Mouse (Mus musculus) lung, embryonic 16.5 days (tissue): ENCODE results near the gene Rab10. TPM values are rescaled to one million over a fixed set of nuclear protein-coding genes. Genes with fewer than 3 reads are reported as not detected.

Experiments used
- ATAC-seq: fragments of 200-750 bp; cut with Nextera tagmentation; 2 replicates; pipeline ENCODE4 v1.8.0; 2017; ENCODE audit warnings: low read depth, mild to moderate bottlenecking, moderate library complexity
- H3K27ac ChIP-seq: fragments of 300-500 bp; sonication (generic); 2 replicates; pipeline ENCODE4 v1.5.1; 2014; ENCODE audit warnings: mild to moderate bottlenecking, control low read depth, low read length
- H3K27me3 ChIP-seq: fragments of 300-500 bp; sonication (generic); 2 replicates; pipeline ENCODE4 v1.6.1; 2014; ENCODE audit warnings: low read depth, low read length, mixed read lengths; ENCODE audit not compliant: control insufficient read depth, insufficient read depth
- H3K36me3 ChIP-seq: fragments of 300-500 bp; sonication (generic); 2 replicates; pipeline ENCODE4 v1.6.1; 2014; ENCODE audit warnings: low read length; ENCODE audit not compliant: control insufficient read depth, insufficient read depth
- H3K4me1 ChIP-seq: fragments of 300-500 bp; sonication (generic); replicated peaks from 2 replicates; pipeline ENCODE4 v1.6.1; 2014; ENCODE audit warnings: low read length, mixed read lengths; ENCODE audit not compliant: control insufficient read depth, insufficient read depth
- H3K4me2 ChIP-seq: fragments of 300-500 bp; sonication (generic); 2 replicates; pipeline ENCODE4 v1.6.1; 2014; ENCODE audit warnings: low read depth, low read length, control low read depth
- H3K4me3 ChIP-seq: fragments of 300-500 bp; sonication (generic); 2 replicates; pipeline ENCODE4 v1.5.1; 2014; ENCODE audit warnings: mild to moderate bottlenecking, low read length, control low read depth
- H3K9ac ChIP-seq: fragments of 300-500 bp; sonication (generic); 2 replicates; pipeline ENCODE4 v1.6.1; 2014; ENCODE audit warnings: low read length, control low read depth
- H3K9me3 ChIP-seq: fragments of 300-500 bp; sonication (generic); 2 replicates; pipeline ENCODE4 v1.6.1; 2016; ENCODE audit warnings: low read length; ENCODE audit not compliant: control insufficient read depth
- WGBS: fragments of 180-500 bp; shearing (Covaris S2); extraction: QIAGEN DNeasy Blood & Tissue Kit; methylation state at CpG from one replicate; pipeline ENCODE4 v1.1.7; 2014; 5-methylcytosine and 5-hydroxymethylcytosine counted together
- polyA plus RNA-seq: library from polyadenylated mRNA; unstranded; fragments of >200 nt; fragmentation: Nextera tagmentation; extraction: Ambion mirVana; gene quantifications from 2 replicates; pipeline ENCODE4 v1.2.1, GENCODE M21; 2015

The Rab10 gene
- polyA plus RNA-seq, 1 experiment from 2014 or later = 66.1 TPM

DNA sequence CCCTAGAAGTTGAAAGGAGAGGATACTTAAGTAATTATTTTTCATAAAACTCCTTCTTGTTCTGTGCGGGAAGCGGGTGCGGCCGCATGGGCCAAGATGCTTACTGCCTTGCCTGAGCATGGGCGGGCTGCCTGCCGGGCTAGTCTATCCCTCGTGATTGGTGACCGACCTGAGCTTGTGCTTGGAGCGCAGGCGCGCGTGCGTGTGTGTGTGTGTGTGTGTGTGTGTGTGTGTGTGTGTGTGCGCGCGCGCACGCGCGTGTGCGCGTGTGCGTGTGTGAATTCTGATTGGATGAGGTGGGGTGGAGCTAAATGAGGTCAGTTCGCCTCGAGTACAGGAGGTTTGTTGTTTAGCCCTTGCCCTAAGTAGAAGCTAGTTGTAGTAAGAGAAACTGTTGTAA lies 48.2 kb downstream of the Rab10 start:
- H3K27me3 ChIP-seq = no peaks in the 10 kb centered on the region
- no peaks in the 10 kb centered on the region for H3K9me3 ChIP-seq
- ATAC-seq = no peak
- 94% methylated on average over 25 of the region's 25 CpGs for WGBS
- H3K36me3 ChIP-seq = no peaks in the 10 kb centered on the region
- H3K9ac ChIP-seq = no peak overlapping the region
- no peak overlapping the region for H3K4me3 ChIP-seq
- no peak overlapping the region for H3K27ac ChIP-seq
- H3K4me2 ChIP-seq = no peak overlapping the region
- H3K4me1 ChIP-seq = no peaks in the 10 kb centered on the region

DNA sequence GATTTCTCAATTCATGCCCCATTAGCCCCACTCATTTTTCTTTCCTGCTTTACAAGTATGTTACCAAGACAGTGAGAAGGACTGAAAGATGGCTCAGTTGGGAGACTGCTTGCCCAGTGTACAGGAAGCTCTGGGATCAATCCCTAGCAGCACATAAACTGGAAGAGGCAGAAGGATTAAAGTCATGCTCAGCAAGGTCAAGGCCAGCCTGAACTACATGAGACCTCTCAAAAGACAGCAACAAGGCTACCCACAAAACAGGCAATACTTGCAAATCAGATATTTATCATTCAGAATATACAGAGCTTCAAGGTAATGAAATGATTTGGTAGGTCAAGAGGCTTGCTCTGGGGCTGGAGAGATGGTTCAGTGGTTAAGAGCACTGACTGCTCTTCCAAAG lies 53.8 kb downstream of the Rab10 start:
- H3K4me1 ChIP-seq = no peaks in the 10 kb centered on the region
- no peaks in the 10 kb centered on the region for H3K27me3 ChIP-seq
- H3K9ac ChIP-seq = no peak overlapping the region
- H3K27ac ChIP-seq = no peak overlapping the region
- H3K4me3 ChIP-seq = no peak overlapping the region
- no peaks in the 10 kb centered on the region for H3K9me3 ChIP-seq
- H3K36me3 ChIP-seq = peaks cover 8% of the 10 kb centered on the region
- no peak overlapping the region for H3K4me2 ChIP-seq
- ATAC-seq = no peak

GRCm38 (mm10) chr12:3255435-3255834 lies 54.3 kb downstream of the Rab10 start:
- H3K36me3 ChIP-seq = peaks cover 9% of the 10 kb centered on the region
- H3K4me3 ChIP-seq = no peak overlapping the region
- no peaks in the 10 kb centered on the region for H3K27me3 ChIP-seq
- H3K4me1 ChIP-seq = no peaks in the 10 kb centered on the region
- no peaks in the 10 kb centered on the region for H3K9me3 ChIP-seq
- WGBS = 94% methylated on average over 2 of the region's 2 CpGs
- H3K27ac ChIP-seq = no peak overlapping the region
- ATAC-seq = no peak
- no peak overlapping the region for H3K9ac ChIP-seq
- no peak overlapping the region for H3K4me2 ChIP-seq

- no peak for ATAC-seq
- no peaks in the 10 kb centered on the region for H3K9me3 ChIP-seq
- no peak overlapping the region for H3K4me3 ChIP-seq
- no peak overlapping the region for H3K4me2 ChIP-seq
- no peaks in the 10 kb centered on the region for H3K4me1 ChIP-seq
- peaks cover 24% of the 10 kb centered on the region for H3K36me3 ChIP-seq
- H3K27ac ChIP-seq = no peak overlapping the region
- no peak overlapping the region for H3K9ac ChIP-seq
- H3K27me3 ChIP-seq = no peaks in the 10 kb centered on the region
Measured at GRCm38 (mm10) chr12:3253591-3253990, 56.2 kb downstream of the Rab10 start.

- 87% methylated on average over 6 of the region's 6 CpGs for WGBS
- H3K36me3 ChIP-seq = peaks cover 18% of the 10 kb centered on the region
- no peak for ATAC-seq
Measured at GRCm38 (mm10) chr12:3246091-3246490, 63.7 kb downstream of the Rab10 start.

GRCm38 (mm10) chr12:3239544-3239943 lies 70.2 kb downstream of the Rab10 start:
- no peak overlapping the region for H3K9ac ChIP-seq
- H3K36me3 ChIP-seq = peaks cover 34% of the 10 kb centered on the region
- ATAC-seq = no peak
- no peak overlapping the region for H3K4me2 ChIP-seq
- no peak overlapping the region for H3K4me3 ChIP-seq
- 97% methylated on average over 1 of the region's 1 CpGs for WGBS
- peaks cover 5% of the 10 kb centered on the region for H3K4me1 ChIP-seq
- H3K27ac ChIP-seq = no peak overlapping the region
- H3K9me3 ChIP-seq = peaks cover 5% of the 10 kb centered on the region; the same call in 1 of the 2 replicates
- no peaks in the 10 kb centered on the region for H3K27me3 ChIP-seq

More at GRCm38 (mm10) chr12:3246091-3246490, 63.7 kb downstream of the Rab10 start:
- Histone ChIP-seq H3K27ac (no peak overlapping the region), H3K27me3 (no peaks in the 10 kb centered on the region), H3K9ac (no peak overlapping the region), H3K4me2 (no peak overlapping the region), H3K4me3 (no peak overlapping the region), H3K9me3 (no peaks in the 10 kb centered on the region), H3K4me1 (no peaks in the 10 kb centered on the region)

DNA sequence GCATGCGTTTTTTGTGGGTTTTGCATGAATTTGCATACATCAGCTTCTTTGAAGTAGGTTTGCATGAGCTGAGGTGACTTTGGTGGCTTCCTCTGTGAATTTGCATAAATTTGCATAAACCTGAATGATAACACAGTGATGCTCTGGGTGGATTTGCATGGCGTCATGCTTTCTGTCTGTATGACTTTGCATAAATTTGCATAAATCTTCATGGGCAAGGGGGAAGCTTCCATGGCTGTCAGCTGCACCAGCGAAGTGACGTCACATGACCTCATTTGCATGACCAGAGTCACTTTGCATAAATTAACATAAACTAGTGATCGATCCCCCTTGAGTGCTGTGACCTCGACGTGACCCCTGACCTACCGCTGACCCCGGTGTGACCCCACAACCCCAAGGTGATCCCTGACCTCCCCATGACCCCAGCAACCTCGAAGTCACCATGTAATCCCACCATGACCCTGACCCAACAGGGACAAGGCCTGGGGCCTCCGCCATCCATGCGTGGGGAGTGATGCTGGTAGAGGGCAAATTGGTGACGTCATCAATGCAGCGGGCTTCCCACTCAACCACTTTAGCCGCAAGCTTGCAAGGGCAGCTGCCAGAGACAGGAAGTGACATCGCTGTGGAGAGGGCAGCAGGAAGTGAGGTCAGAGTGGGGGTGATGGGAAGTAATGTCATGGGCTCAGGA lies 71.3 kb downstream of the Rab10 start:
- no peak for ATAC-seq
- no peak overlapping the region for H3K27ac ChIP-seq
- H3K9ac ChIP-seq = no peak overlapping the region
- peaks cover 5% of the 10 kb centered on the region; the same call in 1 of the 2 replicates for H3K9me3 ChIP-seq
- no peak overlapping the region for H3K4me2 ChIP-seq
- no peaks in the 10 kb centered on the region for H3K27me3 ChIP-seq
- peaks cover 34% of the 10 kb centered on the region for H3K36me3 ChIP-seq
- 93% methylated on average over 16 of the region's 16 CpGs for WGBS
- no peak overlapping the region for H3K4me3 ChIP-seq
- H3K4me1 ChIP-seq = peaks cover 5% of the 10 kb centered on the region

DNA sequence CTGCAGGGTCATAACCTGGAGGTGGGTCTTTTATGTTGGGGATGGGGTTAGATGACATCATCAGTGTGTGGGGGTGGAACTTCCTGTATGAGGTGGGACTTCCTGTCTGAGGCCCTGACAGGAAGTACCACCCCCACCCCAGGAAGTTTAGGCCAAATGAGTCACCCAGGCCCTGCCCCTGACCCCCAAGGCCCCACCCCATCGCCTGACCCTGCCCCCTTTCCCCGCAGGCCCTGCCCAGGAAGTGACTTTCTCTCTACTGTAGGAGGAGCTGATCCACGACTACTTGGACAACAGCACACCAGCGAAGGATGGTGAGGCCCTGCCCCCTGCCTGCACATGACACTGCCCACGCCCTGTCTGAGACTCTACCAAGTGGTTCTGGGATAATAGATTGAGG lies 72.0 kb downstream of the Rab10 start:
- H3K36me3 ChIP-seq = peaks cover 34% of the 10 kb centered on the region
- H3K27ac ChIP-seq = no peak overlapping the region
- no peak overlapping the region for H3K9ac ChIP-seq
- H3K4me1 ChIP-seq = peaks cover 5% of the 10 kb centered on the region
- H3K27me3 ChIP-seq = no peaks in the 10 kb centered on the region
- H3K4me3 ChIP-seq = no peak overlapping the region
- no peak for ATAC-seq
- no peak overlapping the region for H3K4me2 ChIP-seq
- peaks cover 5% of the 10 kb centered on the region; the same call in 1 of the 2 replicates for H3K9me3 ChIP-seq
- WGBS = 96% methylated on average over 5 of the region's 5 CpGs

- H3K4me2 ChIP-seq = no peak overlapping the region
- 93% methylated on average over 11 of the region's 12 CpGs for WGBS
- H3K27me3 ChIP-seq = no peaks in the 10 kb centered on the region
- peaks cover 34% of the 10 kb centered on the region for H3K36me3 ChIP-seq
- no peak overlapping the region for H3K9ac ChIP-seq
- peaks cover 5% of the 10 kb centered on the region; the same call in 1 of the 2 replicates for H3K9me3 ChIP-seq
- no peak overlapping the region for H3K4me3 ChIP-seq
- no peak for ATAC-seq
- H3K4me1 ChIP-seq = peaks cover 5% of the 10 kb centered on the region
- H3K27ac ChIP-seq = no peak overlapping the region
Measured at GRCm38 (mm10) chr12:3236831-3237681, 72.7 kb downstream of the Rab10 start.
